Mouse (Mus musculus) forebrain, embryonic 10.5 days (tissue): ENCODE data around the gene 1700020D05Rik. TPM values are rescaled to one million over a fixed set of nuclear protein-coding genes. Genes with fewer than 3 reads are reported as not detected.
"Not testable (repeated sequence)": the region's sequence is repeated elsewhere in the genome, so short reads cannot be mapped to it uniquely, and the experiment has no call there.

Experiments used
- DNase-seq: peaks from one replicate; pipeline ENCODE4 v3.0.0-alpha.2; 2017; ENCODE audit warnings: low spot score; ENCODE audit errors: extremely low spot score
- H3K27ac ChIP-seq: fragments of 300-500 bp; sonication (generic); 2 replicates; pipeline ENCODE4 v1.5.1; 2016; ENCODE audit warnings: mild to moderate bottlenecking
- H3K27me3 ChIP-seq: fragments of 300-500 bp; sonication (generic); 2 replicates; pipeline ENCODE4 v1.6.1; 2016; ENCODE audit warnings: mild to moderate bottlenecking; ENCODE audit not compliant: poor library complexity, severe bottlenecking
- H3K36me3 ChIP-seq: fragments of 300-500 bp; sonication (generic); replicated peaks from 2 replicates; pipeline ENCODE4 v1.6.1; 2016; ENCODE audit warnings: mild to moderate bottlenecking, moderate library complexity
- H3K4me1 ChIP-seq: fragments of 300-500 bp; sonication (generic); 2 replicates; pipeline ENCODE4 v1.6.1; 2016
- H3K4me3 ChIP-seq: fragments of 300-500 bp; sonication (generic); 2 replicates; pipeline ENCODE4 v1.5.1; 2016; ENCODE audit warnings: mild to moderate bottlenecking, moderate library complexity
- H3K9me3 ChIP-seq: fragments of 300-500 bp; sonication (generic); 2 replicates; pipeline ENCODE4 v1.6.1; 2016; ENCODE audit warnings: mild to moderate bottlenecking, moderate library complexity
- WGBS: fragments of 180-500 bp; shearing (Covaris S2); methylation state at CpG from one replicate; pipeline ENCODE4 v1.1.7; 2016; 5-methylcytosine and 5-hydroxymethylcytosine counted together
- polyA plus RNA-seq: library from polyadenylated mRNA; unstranded; fragments of >200 nt; fragmentation: Nextera tagmentation; extraction: Ambion mirVana; gene quantifications from 2 replicates; pipeline ENCODE4 v1.2.1, GENCODE M21; 2016

Gene 1700020D05Rik
- polyA plus RNA-seq, 1 experiment from 2014 or later: not detected

DNA sequence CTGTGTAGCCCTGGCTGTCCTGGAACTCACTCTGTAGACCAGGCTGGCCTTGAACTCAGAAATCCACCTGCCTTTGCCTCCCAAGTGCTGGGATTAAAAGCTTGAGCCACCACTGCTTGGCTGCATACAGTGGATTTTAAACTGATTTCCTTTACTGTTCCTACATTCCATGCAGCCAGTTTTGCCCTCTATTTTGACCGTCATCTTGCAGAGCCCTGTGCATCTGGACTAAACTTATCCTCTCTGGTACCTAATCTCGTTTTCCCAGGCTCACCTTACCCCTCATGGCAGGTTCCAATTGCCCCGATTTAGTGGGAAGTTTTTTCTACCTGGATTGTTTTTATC is 9.4 kb upstream of the 1700020D05Rik start:
- Histone ChIP-seq H3K27me3 (peaks cover 8% of the 10 kb centered on the region; the same call in 1 of the 2 replicates), H3K27ac (no peak overlapping the region), H3K36me3 (no peaks in the 10 kb centered on the region), H3K9me3 (peaks cover 14% of the 10 kb centered on the region), H3K4me1 (peaks cover 21% of the 10 kb centered on the region), H3K4me3 (no peak overlapping the region)
- WGBS: 87% methylated on average over 3 of the region's 3 CpGs
- no peak for DNase-seq

DNA sequence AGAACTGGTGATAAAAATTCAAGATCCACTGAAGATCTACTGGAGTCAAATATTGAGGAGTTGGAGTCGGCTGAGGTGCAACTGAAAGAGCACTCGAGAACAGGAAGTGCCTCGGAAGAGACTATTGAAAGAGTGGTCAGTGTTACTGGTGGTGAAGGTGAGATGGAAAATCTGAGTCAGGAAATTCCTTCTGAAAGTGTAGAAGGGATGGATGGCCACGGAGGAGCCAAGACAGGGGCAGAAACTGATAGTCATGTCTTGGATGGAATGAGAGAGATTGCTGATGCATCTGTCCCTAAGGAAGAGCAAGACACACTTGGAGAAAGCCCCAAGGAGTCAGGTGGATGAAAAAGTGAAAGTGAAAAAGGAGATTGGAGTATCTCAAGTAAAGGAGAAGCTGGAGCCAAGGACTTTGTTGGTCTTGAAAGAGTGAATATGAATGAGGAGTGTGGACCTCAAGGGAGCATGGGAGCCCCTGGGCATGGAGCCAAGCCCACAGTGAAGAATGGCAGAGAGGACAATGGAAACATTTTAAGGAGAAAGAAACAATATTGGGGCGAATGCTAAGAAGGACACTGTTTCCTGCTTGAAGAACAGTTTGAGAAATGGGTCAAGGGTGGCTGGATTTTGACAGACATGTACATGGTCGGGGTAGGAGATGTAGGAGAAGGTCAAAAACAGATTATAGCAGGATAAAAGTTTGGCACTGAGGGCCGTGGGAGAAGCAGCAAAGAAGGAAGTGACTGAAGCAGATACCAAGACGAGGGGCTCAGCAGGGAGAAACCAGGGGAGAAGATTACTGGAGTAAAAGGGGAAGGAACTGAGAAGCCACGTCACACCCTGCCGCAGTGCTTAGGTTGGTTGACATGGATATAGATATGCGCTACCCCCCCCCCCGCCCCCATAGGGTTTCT is 8.8 kb upstream of the 1700020D05Rik start:
- WGBS: 85% methylated on average over 12 of the region's 12 CpGs
- peaks cover 8% of the 10 kb centered on the region; the same call in 1 of the 2 replicates for H3K27me3 ChIP-seq
- H3K9me3 ChIP-seq: peaks cover 14% of the 10 kb centered on the region
- no peaks in the 10 kb centered on the region for H3K36me3 ChIP-seq
- H3K27ac ChIP-seq: no peak overlapping the region
- no peak overlapping the region for H3K4me3 ChIP-seq
- DNase-seq: no peak
- H3K4me1 ChIP-seq: peaks cover 21% of the 10 kb centered on the region

DNA sequence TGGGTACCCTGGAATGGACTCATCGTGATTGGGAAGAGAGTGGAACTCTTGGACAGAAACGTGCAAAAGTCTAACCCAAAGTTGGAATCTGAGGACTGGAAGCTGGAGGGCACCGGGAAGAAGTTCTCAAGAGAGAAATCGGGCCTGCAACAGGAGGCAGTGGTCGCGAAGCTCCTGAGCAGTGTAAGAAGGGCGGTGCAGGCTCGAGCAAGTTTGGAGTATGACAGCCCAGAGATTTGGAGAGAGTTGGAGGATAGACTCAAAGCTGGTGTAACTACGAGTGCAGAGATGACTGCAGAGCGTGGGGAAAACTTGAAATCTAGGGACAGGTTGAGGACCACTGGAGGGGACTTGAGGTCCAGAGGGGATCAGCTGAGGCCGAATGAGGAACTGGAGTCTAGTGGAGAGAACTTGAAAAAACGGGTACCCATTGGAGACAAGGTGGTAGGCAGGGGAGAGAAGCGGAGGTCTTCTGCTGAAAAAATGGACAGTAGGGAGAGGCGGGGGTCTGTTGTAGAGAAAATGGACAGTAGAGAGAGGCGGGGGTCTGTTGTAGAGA is 7.6 kb upstream of the 1700020D05Rik start:
- H3K27ac ChIP-seq: peak overlapping the region; percentile 84

DNA sequence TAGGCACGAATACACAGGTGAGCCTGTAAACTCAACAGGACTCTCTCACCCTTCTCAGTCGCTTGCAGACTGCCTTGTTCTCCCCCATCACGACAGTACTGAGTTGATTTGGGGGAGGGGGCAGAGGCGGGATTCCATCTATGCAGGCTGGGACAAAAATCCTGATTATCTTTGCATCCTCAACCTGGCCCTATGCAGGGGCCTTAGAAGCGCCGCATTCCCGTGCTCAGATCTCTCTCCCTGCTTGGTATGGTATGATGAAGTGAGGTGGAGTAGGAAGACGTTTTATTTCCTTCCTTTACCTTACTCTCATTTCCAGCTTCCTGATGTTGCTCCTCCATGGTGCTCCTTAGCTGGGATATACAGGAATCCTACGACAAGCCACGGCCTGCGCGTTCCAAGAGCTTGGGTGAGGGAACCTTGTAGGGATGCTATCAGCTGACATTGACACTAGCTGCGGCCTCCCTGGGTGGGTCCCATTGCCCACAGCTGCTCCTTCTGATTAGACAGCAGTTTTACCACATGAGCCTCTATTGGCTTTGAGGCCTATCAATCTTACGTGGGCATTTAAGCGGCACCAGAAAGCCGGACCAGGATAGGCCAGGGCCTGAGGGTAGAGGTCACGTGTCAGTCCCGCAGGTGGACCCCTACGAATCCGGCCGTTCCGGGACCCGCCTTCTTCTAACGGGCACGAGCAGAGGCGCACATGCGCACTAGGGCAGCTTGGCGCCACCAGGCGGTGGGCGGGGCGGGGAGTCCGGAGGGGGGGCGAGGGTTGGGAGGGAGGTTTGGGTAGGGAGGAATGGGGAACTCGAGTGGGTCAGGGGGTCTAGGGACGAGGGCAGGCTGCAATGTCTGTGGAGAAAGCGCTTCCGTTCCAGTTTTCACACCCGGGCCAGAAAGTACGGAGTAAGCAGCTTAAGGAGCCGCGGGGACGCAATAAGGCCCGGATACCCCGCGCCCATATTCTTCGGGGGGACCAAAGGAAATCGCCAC is 6.7 kb upstream of the 1700020D05Rik start, which contains the start of gene Snx32:
Snx32 (minus strand) TSS at position 508 of the 996 bp plus-strand sequence.
- Histone ChIP-seq H3K27ac (peak within 1 kb of the TSS; percentile 84), H3K27me3 (peaks cover 8% of the 10 kb centered on the region; the same call in 1 of the 2 replicates), H3K4me3 (peak within 1 kb of the TSS; percentile 57), H3K9me3 (peaks cover 14% of the 10 kb centered on the region), H3K4me1 (peaks cover 21% of the 10 kb centered on the region), H3K36me3 (no peaks in the 10 kb centered on the region)
- WGBS: 2% methylated on average over 47 of the region's 47 CpGs
- peak; percentile 93 for DNase-seq

More for the DNA sequence above, 7.6 kb upstream of the 1700020D05Rik start:
- no peak for DNase-seq
- Histone ChIP-seq H3K9me3 (peaks cover 14% of the 10 kb centered on the region), H3K36me3 (no peaks in the 10 kb centered on the region), H3K27me3 (peaks cover 8% of the 10 kb centered on the region; the same call in 1 of the 2 replicates), H3K4me3 (peak overlapping the region; percentile 57), H3K4me1 (peaks cover 21% of the 10 kb centered on the region)
- WGBS: 58% methylated on average over 15 of the region's 15 CpGs

DNA sequence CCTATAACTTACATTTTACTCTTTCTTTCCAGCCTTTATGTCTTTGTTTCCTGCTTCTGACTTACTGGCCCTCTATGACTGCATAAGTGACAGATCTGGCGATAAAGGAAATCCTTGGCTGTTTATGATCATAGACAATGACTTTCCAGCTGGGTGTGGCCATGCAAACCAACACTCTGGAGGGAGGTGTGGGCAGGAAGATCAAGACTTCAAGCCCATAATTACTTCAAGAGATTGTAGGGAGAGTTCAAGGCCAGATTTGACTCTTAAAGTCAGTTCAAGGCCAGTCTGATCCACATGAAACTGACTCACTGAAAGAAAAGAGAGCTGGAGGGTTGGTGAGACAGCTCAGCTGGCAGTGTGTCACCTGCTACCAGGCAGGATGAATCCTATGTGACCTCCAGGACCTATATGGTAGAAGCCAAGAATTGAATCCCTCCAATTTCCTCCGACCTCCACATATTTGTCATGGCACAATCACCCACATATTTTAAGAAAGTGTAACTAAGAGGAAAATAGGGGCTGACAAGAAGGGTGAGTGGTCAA is 3.2 kb downstream of the 1700020D05Rik start:
- WGBS: 84% methylated on average over 2 of the region's 2 CpGs
- no peaks in the 10 kb centered on the region for H3K9me3 ChIP-seq
- 0 out of 2 replicates have a peak, but pooled peaks cover 3% of the 10 kb centered on the region for H3K4me1 ChIP-seq
- H3K27me3 ChIP-seq: no peaks in the 10 kb centered on the region
- no peak for DNase-seq
- H3K4me3 ChIP-seq: no peak overlapping the region
- H3K27ac ChIP-seq: no peak overlapping the region
- H3K36me3 ChIP-seq: peaks cover 36% of the 10 kb centered on the region

DNA sequence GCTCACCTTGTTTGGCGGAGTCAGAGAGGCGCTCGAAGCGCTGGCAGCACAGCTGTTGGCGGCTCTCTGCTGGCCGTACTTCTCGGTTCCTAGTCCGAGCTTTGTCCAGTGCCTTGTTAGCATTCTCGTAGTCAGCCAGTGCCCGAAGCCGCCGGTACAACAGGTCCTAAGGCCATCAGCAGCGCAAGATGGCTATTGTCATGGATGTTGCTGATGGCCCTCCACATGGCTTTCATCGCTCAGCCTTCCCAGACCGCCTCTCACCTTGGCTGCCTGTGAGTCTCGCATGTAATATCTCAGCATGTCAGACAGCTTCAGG is 7.6 kb downstream of the 1700020D05Rik start:
- Histone ChIP-seq H3K36me3 (peaks cover 67% of the 10 kb centered on the region), H3K27ac (no peak overlapping the region)

DNA sequence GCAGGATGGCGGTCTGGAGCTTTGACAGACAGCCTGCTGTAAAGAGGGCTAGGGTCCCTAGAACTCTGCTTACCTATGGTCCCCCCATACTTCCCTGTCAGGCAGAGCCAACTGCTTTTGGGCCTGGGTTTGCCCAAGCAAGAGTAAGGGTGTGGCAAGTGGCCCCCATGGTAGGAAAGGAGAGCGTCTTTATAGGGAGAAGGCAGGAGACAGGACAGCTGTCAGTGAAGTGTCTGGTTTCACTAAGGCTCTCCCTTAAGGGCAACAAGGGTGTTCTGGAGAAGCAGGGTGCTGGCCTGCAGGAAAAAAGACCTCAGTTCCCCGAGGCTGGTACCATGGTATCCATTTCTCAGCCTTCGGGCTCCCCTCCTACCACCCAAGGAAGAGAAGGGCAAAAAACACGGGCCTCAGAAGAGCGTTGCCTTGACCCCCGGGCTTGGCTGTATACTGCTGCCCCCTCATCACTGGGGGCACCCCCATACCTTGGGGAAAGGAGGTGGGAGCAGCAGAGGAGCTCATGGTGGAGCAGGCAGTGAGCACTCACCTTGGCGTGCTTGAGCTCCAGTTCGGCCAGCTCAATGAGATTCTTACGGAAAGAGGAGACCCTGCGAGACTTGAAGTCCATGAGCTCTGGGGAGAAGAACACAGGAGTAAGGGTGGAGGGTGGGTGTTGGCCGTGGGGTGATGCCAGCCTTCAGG is 8.1 kb downstream of the 1700020D05Rik start:
- Histone ChIP-seq H3K27ac (no peak overlapping the region), H3K4me1 (peaks cover 23% of the 10 kb centered on the region), H3K4me3 (no peak overlapping the region; the same call in 1 of the 2 replicates), H3K27me3 (no peaks in the 10 kb centered on the region), H3K36me3 (peaks cover 67% of the 10 kb centered on the region), H3K9me3 (no peaks in the 10 kb centered on the region)
- 81% methylated on average over 12 of the region's 12 CpGs for WGBS
- no peak for DNase-seq

More for the DNA sequence above, 7.6 kb downstream of the 1700020D05Rik start:
- no peak for DNase-seq
- Histone ChIP-seq H3K4me1 (peaks cover 23% of the 10 kb centered on the region), H3K9me3 (no peaks in the 10 kb centered on the region), H3K27me3 (no peaks in the 10 kb centered on the region), H3K4me3 (no peak overlapping the region; the same call in 1 of the 2 replicates)
- WGBS: 88% methylated on average over 16 of the region's 16 CpGs

DNA sequence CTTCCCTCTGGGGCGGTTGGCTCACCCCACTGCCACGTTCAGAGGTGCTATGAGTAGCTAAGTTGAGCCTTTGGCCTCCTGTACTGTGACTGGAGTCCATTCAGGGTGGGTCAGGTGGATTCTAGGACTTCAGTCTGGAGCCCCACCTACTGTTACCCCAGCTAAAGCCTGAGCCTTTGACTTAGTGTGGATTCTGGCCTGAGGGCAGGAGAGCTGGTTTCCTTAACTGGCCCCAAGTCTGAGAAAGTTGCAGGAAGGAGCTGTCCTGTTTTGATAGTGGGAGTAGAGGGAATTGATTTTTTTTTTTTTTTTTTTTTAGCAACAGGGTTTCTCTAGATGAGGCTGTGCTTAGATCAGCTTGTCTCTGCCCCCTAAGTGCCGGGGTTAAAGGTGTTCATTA is 9.3 kb downstream of the 1700020D05Rik start:
- Histone ChIP-seq H3K36me3 (peaks cover 67% of the 10 kb centered on the region), H3K9me3 (no peaks in the 10 kb centered on the region), H3K4me1 (peaks cover 34% of the 10 kb centered on the region), H3K27me3 (no peaks in the 10 kb centered on the region), H3K4me3 (peak overlapping the region; percentile 14; the same call in 1 of the 2 replicates), H3K27ac (no peak overlapping the region)
- no peak for DNase-seq
- WGBS: 87% methylated on average over 3 of the region's 3 CpGs

DNA sequence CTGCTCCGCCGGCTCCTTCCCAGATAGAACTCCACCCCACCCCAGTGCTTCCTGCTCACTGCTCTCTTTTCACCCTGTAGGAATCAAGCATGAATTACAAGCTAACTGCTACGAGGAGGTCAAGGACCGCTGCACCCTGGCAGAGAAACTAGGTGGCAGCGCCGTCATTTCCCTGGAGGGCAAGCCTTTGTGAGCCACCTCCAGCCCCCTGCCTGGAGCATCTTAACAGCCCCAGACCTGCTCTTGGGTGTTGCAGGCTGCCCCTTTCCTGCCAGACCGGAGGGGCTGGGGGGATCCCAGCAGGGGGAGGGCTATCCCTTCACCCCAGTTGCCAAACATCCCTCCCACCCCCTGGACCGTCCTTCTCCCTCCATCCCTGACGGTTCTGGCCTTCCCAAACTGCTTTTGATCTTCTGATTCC is 10.3 kb downstream of the 1700020D05Rik start:
- H3K4me1 ChIP-seq: peaks cover 44% of the 10 kb centered on the region
- 79% methylated on average over 9 of the region's 9 CpGs for WGBS
- H3K4me3 ChIP-seq: peak overlapping the region; percentile 8; the same call in 1 of the 2 replicates
- peaks cover 65% of the 10 kb centered on the region for H3K36me3 ChIP-seq
- not testable (repeated sequence) for H3K9me3 ChIP-seq, H3K27ac ChIP-seq, H3K27me3 ChIP-seq, DNase-seq

DNA sequence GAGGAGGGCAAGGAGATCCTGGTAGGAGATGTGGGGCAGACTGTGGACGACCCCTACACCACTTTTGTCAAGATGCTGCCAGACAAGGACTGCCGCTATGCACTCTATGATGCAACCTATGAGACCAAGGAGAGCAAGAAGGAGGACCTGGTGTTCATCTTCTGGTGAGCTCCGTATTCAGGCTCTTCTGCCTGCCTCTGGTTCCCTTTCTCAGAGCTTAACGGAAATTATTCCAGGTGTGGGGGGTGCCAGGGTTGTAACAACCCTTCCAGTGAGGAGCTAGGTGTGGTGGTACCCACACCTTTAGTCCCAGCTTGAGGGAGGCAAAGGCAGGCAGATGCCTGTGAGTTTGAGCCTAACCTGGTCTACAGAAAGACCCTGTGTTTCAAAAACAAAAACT is 10.9 kb downstream of the 1700020D05Rik start:
- Histone ChIP-seq H3K4me1 (peaks cover 48% of the 10 kb centered on the region), H3K36me3 (peaks cover 58% of the 10 kb centered on the region), H3K27ac (no peak overlapping the region), H3K27me3 (no peaks in the 10 kb centered on the region), H3K9me3 (no peaks in the 10 kb centered on the region), H3K4me3 (no peak overlapping the region; the same call in 1 of the 2 replicates)
- 91% methylated on average over 4 of the region's 4 CpGs for WGBS
- no peak for DNase-seq

DNA sequence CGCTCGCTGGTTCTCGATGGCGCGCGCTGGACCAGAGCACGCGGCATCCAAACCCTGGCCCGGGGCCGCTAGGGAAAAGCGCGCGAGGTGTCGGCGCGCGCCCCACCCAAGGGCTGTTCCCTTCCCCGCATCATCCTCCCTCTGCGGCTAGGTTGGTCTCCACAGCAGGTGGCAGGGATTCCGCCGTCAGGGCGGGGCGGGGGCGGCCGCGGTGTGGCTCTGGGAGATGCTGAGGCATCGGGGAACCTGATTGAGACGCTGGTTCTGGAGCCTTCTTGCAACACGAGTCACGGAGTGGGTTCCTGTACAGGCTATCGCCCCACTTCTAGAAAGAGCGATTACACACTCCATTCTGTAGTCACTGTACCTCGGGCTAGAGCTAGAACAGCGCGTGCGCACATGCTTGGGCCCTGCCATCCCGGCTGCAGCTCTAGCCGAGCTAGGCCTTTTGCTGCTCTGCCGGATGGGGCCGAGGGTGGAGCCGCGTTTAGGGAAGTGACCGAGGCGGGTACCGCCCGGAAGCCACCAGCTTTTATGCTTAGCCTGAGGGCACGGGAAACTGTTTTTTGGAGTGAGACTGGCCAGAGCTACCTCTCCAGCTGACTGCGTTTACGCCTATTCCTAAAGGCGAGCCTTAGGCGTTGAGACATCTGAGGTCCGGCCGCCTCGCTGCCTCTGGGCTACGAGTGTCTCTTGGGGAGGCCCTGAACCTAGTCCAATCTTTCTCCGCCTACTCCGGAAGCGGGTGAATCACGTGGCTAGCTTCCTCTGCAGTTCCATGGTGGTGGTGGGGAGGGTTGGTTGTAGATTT is 12.5 kb downstream of the 1700020D05Rik start:
- DNase-seq: peak; percentile 82
- peak overlapping the region; percentile 99 for H3K27ac ChIP-seq
- H3K36me3 ChIP-seq: peaks cover 47% of the 10 kb centered on the region
- WGBS: under 1% methylated on average over 59 of the region's 59 CpGs
- H3K4me1 ChIP-seq: peaks cover 59% of the 10 kb centered on the region
- H3K27me3 ChIP-seq: no peaks in the 10 kb centered on the region
- peak overlapping the region; percentile 99 for H3K4me3 ChIP-seq
- H3K9me3 ChIP-seq: no peaks in the 10 kb centered on the region
